Mouse (Mus musculus) heart, embryonic 16.5 days (tissue): Measurements from ENCODE around the gene Syt13. TPM values are rescaled to one million over a fixed set of nuclear protein-coding genes. Genes with fewer than 3 reads are reported as not detected.

Experiments
- ATAC-seq: fragments of 200-750 bp; cut with Nextera tagmentation; replicated peaks from 2 replicates; pipeline ENCODE4 v1.8.0; 2017; ENCODE audit warnings: moderate number of reproducible peaks; ENCODE audit not compliant: insufficient read depth, low FRiP score; ENCODE audit errors: extremely low read depth
- H3K27ac ChIP-seq: fragments of 300-500 bp; sonication (generic); 2 replicates; pipeline ENCODE4 v1.5.1; 2014; ENCODE audit warnings: mild to moderate bottlenecking, low read length, control low read depth, moderate library complexity
- H3K27me3 ChIP-seq: fragments of 300-500 bp; sonication (generic); 2 replicates; pipeline ENCODE4 v1.6.1; 2014; ENCODE audit warnings: low read length, mixed read lengths; ENCODE audit not compliant: control insufficient read depth, insufficient read depth
- H3K36me3 ChIP-seq: fragments of 300-500 bp; sonication (generic); 2 replicates; pipeline ENCODE4 v1.6.1; 2014; ENCODE audit not compliant: control insufficient read depth, insufficient read depth
- H3K4me1 ChIP-seq: fragments of 300-500 bp; sonication (generic); 2 replicates; pipeline ENCODE4 v1.6.1; 2014; ENCODE audit warnings: low read length, mixed read lengths; ENCODE audit not compliant: control insufficient read depth, insufficient read depth
- H3K4me2 ChIP-seq: fragments of 300-500 bp; sonication (generic); 2 replicates; pipeline ENCODE4 v1.6.1; 2014; ENCODE audit warnings: low read depth, mild to moderate bottlenecking, control low read depth, low read length
- H3K4me3 ChIP-seq: fragments of 300-500 bp; sonication (generic); 2 replicates; pipeline ENCODE4 v1.5.1; 2014; ENCODE audit warnings: mild to moderate bottlenecking, control low read depth, low read length
- H3K9ac ChIP-seq: fragments of 300-500 bp; sonication (generic); 2 replicates; pipeline ENCODE4 v1.6.1; 2014; ENCODE audit warnings: low read length, control low read depth
- H3K9me3 ChIP-seq: fragments of 300-500 bp; sonication (generic); replicated peaks from 2 replicates; pipeline ENCODE4 v1.6.1; 2016; ENCODE audit warnings: low read length; ENCODE audit not compliant: control insufficient read depth
- WGBS: fragments of 180-500 bp; shearing (Covaris S2); extraction: QIAGEN DNeasy Blood & Tissue Kit; methylation state at CpG from one replicate; pipeline ENCODE4 v1.1.7; 2014; 5-methylcytosine and 5-hydroxymethylcytosine counted together
- polyA plus RNA-seq: library from polyadenylated mRNA; unstranded; fragments of >200 nt; fragmentation: Nextera tagmentation; extraction: Ambion mirVana; gene quantifications from 2 replicates; pipeline ENCODE4 v1.2.1, GENCODE M21; 2015

The Syt13 gene
- polyA plus RNA-seq, 1 experiment from 2014 or later, result 2.7 TPM

- WGBS, result 16% methylated on average over 9 of the region's 10 CpGs
- Histone ChIP-seq H3K27ac (no peak overlapping the region), H3K4me3 (no peak overlapping the region), H3K9me3 (peaks cover 4% of the 10 kb centered on the region; the same call in 1 of the 2 replicates), H3K27me3 (peaks cover 40% of the 10 kb centered on the region), H3K9ac (no peak overlapping the region), H3K36me3 (no peaks in the 10 kb centered on the region), H3K4me2 (peak overlapping the region; percentile 65; the same call in 1 of the 2 replicates), H3K4me1 (peaks cover 8% of the 10 kb centered on the region)
- no peak for ATAC-seq
Measured at GRCm38 (mm10) chr2:92915659-92916631, 1.0 kb downstream of the Syt13 start.

GRCm38 (mm10) chr2:92917405-92918142, 2.7 kb downstream of the Syt13 start:
- H3K4me2 ChIP-seq, result no peak overlapping the region
- H3K27ac ChIP-seq, result no peak overlapping the region
- H3K27me3 ChIP-seq, result peaks cover 38% of the 10 kb centered on the region
- ATAC-seq, result no peak
- no peaks in the 10 kb centered on the region for H3K36me3 ChIP-seq
- no peak overlapping the region for H3K9ac ChIP-seq
- H3K4me3 ChIP-seq, result no peak overlapping the region
- 34% methylated on average over 7 of the region's 7 CpGs for WGBS
- peaks cover 4% of the 10 kb centered on the region; the same call in 1 of the 2 replicates for H3K9me3 ChIP-seq
- peaks cover 8% of the 10 kb centered on the region for H3K4me1 ChIP-seq

- no peaks in the 10 kb centered on the region for H3K36me3 ChIP-seq
- no peak overlapping the region for H3K27ac ChIP-seq
- no peak for ATAC-seq
- peaks cover 4% of the 10 kb centered on the region; the same call in 1 of the 2 replicates for H3K9me3 ChIP-seq
- 81% methylated on average over 4 of the region's 4 CpGs for WGBS
- H3K4me1 ChIP-seq, result no peaks in the 10 kb centered on the region
- no peak overlapping the region for H3K9ac ChIP-seq
- no peak overlapping the region for H3K4me3 ChIP-seq
- H3K27me3 ChIP-seq, result peaks cover 14% of the 10 kb centered on the region
- H3K4me2 ChIP-seq, result no peak overlapping the region
Measured at GRCm38 (mm10) chr2:92920709-92921108, 5.8 kb downstream of the Syt13 start.

GRCm38 (mm10) chr2:92924677-92925259, 9.9 kb downstream of the Syt13 start:
- no peak for ATAC-seq
- no peaks in the 10 kb centered on the region for H3K36me3 ChIP-seq
- no peaks in the 10 kb centered on the region for H3K27me3 ChIP-seq
- no peaks in the 10 kb centered on the region for H3K4me1 ChIP-seq
- H3K4me3 ChIP-seq, result no peak overlapping the region
- H3K27ac ChIP-seq, result no peak overlapping the region
- WGBS, result 65% methylated on average over 6 of the region's 6 CpGs
- H3K4me2 ChIP-seq, result no peak overlapping the region
- H3K9me3 ChIP-seq, result peaks cover 4% of the 10 kb centered on the region; the same call in 1 of the 2 replicates
- no peak overlapping the region for H3K9ac ChIP-seq

GRCm38 (mm10) chr2:92929696-92930095, 14.8 kb downstream of the Syt13 start:
- no peaks in the 10 kb centered on the region for H3K4me1 ChIP-seq
- 66% methylated on average over 5 of the region's 5 CpGs for WGBS
- H3K9me3 ChIP-seq, result no peaks in the 10 kb centered on the region
- H3K36me3 ChIP-seq, result no peaks in the 10 kb centered on the region
- ATAC-seq, result no peak
- no peak overlapping the region for H3K4me3 ChIP-seq
- no peak overlapping the region for H3K9ac ChIP-seq
- no peaks in the 10 kb centered on the region for H3K27me3 ChIP-seq
- H3K27ac ChIP-seq, result no peak overlapping the region
- H3K4me2 ChIP-seq, result no peak overlapping the region

- H3K4me1 ChIP-seq, result no peaks in the 10 kb centered on the region
- no peaks in the 10 kb centered on the region for H3K27me3 ChIP-seq
- WGBS, result 58% methylated on average over 7 of the region's 7 CpGs
- no peaks in the 10 kb centered on the region for H3K36me3 ChIP-seq
- no peak overlapping the region for H3K27ac ChIP-seq
- no peak overlapping the region for H3K4me3 ChIP-seq
- H3K9me3 ChIP-seq, result no peaks in the 10 kb centered on the region
- ATAC-seq, result peak; percentile 82
- no peak overlapping the region for H3K4me2 ChIP-seq
- H3K9ac ChIP-seq, result no peak overlapping the region
Measured at GRCm38 (mm10) chr2:92931061-92931460, 16.2 kb downstream of the Syt13 start.

- H3K27me3 ChIP-seq, result no peaks in the 10 kb centered on the region
- WGBS, result 85% methylated on average over 6 of the region's 6 CpGs
- no peak overlapping the region for H3K9ac ChIP-seq
- H3K9me3 ChIP-seq, result no peaks in the 10 kb centered on the region
- H3K27ac ChIP-seq, result no peak overlapping the region
- no peaks in the 10 kb centered on the region for H3K36me3 ChIP-seq
- H3K4me3 ChIP-seq, result no peak overlapping the region
- ATAC-seq, result no peak
- H3K4me1 ChIP-seq, result no peaks in the 10 kb centered on the region
- no peak overlapping the region for H3K4me2 ChIP-seq
Measured at GRCm38 (mm10) chr2:92933379-92933778, 18.5 kb downstream of the Syt13 start.

GRCm38 (mm10) chr2:92934312-92934982, 19.5 kb downstream of the Syt13 start:
- H3K27ac ChIP-seq, result no peak overlapping the region
- no peaks in the 10 kb centered on the region for H3K27me3 ChIP-seq
- 26% methylated on average over 10 of the region's 10 CpGs for WGBS
- H3K4me2 ChIP-seq, result no peak overlapping the region
- no peaks in the 10 kb centered on the region for H3K9me3 ChIP-seq
- no peak overlapping the region for H3K4me3 ChIP-seq
- H3K36me3 ChIP-seq, result no peaks in the 10 kb centered on the region
- no peak overlapping the region for H3K9ac ChIP-seq
- H3K4me1 ChIP-seq, result no peaks in the 10 kb centered on the region
- no peak for ATAC-seq
